Mouse (Mus musculus) stomach, embryonic 16.5 days (tissue): ENCODE measurements around the gene Nabp2. TPM values are rescaled to one million over a fixed set of nuclear protein-coding genes. Genes with fewer than 3 reads are reported as not detected.

ENCODE experiments used
- ATAC-seq: fragments of 200-750 bp; cut with Nextera tagmentation; 2 replicates; pipeline ENCODE4 v1.8.0; 2017; ENCODE audit warnings: moderate number of reproducible peaks, moderate TSS enrichment; ENCODE audit not compliant: insufficient read depth, low FRiP score
- H3K27ac ChIP-seq: fragments of 300-500 bp; sonication (generic); 2 replicates; pipeline ENCODE4 v1.5.1; 2014; ENCODE audit warnings: low read length
- H3K27me3 ChIP-seq: fragments of 300-500 bp; sonication (generic); 2 replicates; pipeline ENCODE4 v1.6.1; 2014; ENCODE audit warnings: low read length, control low read depth, mixed read lengths; ENCODE audit not compliant: control insufficient read depth, insufficient read depth
- H3K36me3 ChIP-seq: fragments of 300-500 bp; sonication (generic); 2 replicates; pipeline ENCODE4 v1.6.1; 2014; ENCODE audit warnings: low read length; ENCODE audit not compliant: control insufficient read depth, insufficient read depth
- H3K4me1 ChIP-seq: fragments of 300-500 bp; sonication (generic); 2 replicates; pipeline ENCODE4 v1.6.1; 2014; ENCODE audit warnings: low read length, control low read depth, mixed read lengths; ENCODE audit not compliant: control insufficient read depth, insufficient read depth
- H3K4me2 ChIP-seq: fragments of 300-500 bp; sonication (generic); 2 replicates; pipeline ENCODE4 v1.6.1; 2014; ENCODE audit warnings: low read depth, low read length, mixed read lengths
- H3K4me3 ChIP-seq: fragments of 300-500 bp; sonication (generic); replicated peaks from 2 replicates; pipeline ENCODE4 v1.5.1; 2014; ENCODE audit warnings: mild to moderate bottlenecking, low read length
- H3K9ac ChIP-seq: fragments of 300-500 bp; sonication (generic); 2 replicates; pipeline ENCODE4 v1.6.1; 2014; ENCODE audit warnings: low read length
- H3K9me3 ChIP-seq: fragments of 300-500 bp; sonication (generic); replicated peaks from 2 replicates; pipeline ENCODE4 v1.6.1; 2016; ENCODE audit warnings: low read length, control low read depth; ENCODE audit not compliant: control insufficient read depth
- WGBS: fragments of 180-500 bp; shearing (Covaris S2); extraction: QIAGEN DNeasy Blood & Tissue Kit; methylation state at CpG from one replicate; pipeline ENCODE4 v1.1.7; 2014; 5-methylcytosine and 5-hydroxymethylcytosine counted together
- polyA plus RNA-seq: library from polyadenylated mRNA; unstranded; fragments of >200 nt; fragmentation: Nextera tagmentation; extraction: Ambion mirVana; gene quantifications from 2 replicates; pipeline ENCODE4 v1.2.1, GENCODE M21; 2015

The Nabp2 gene
- polyA plus RNA-seq, 1 experiment from 2014 or later, result 72.0 TPM

GRCm38 (mm10) chr10:128374393-128374792 is 36.9 kb downstream of the Nabp2 start:
- WGBS, result 75% methylated on average over 6 of the region's 6 CpGs
- H3K9ac ChIP-seq, result no peak overlapping the region
- H3K4me2 ChIP-seq, result no peak overlapping the region
- H3K27ac ChIP-seq, result no peak overlapping the region
- no peak overlapping the region for H3K4me3 ChIP-seq
- H3K4me1 ChIP-seq, result peaks cover 16% of the 10 kb centered on the region
- peaks cover 2% of the 10 kb centered on the region; the same call in 1 of the 2 replicates for H3K36me3 ChIP-seq
- no peaks in the 10 kb centered on the region for H3K27me3 ChIP-seq
- H3K9me3 ChIP-seq, result no peaks in the 10 kb centered on the region
- no peak for ATAC-seq

GRCm38 (mm10) chr10:128372989-128373748 is 38.1 kb downstream of the Nabp2 start:
- Histone ChIP-seq H3K36me3 (no peaks in the 10 kb centered on the region), H3K27me3 (no peaks in the 10 kb centered on the region), H3K9me3 (no peaks in the 10 kb centered on the region), H3K4me2 (no peak overlapping the region), H3K4me3 (no peak overlapping the region), H3K27ac (no peak overlapping the region), H3K9ac (no peak overlapping the region), H3K4me1 (peaks cover 7% of the 10 kb centered on the region)
- ATAC-seq, result no peak
- WGBS, result 68% methylated on average over 6 of the region's 6 CpGs

- 78% methylated on average over 5 of the region's 5 CpGs for WGBS
- H3K27me3 ChIP-seq, result no peaks in the 10 kb centered on the region
- ATAC-seq, result no peak
Observed at GRCm38 (mm10) chr10:128372142-128372541, 39.1 kb downstream of the Nabp2 start.

GRCm38 (mm10) chr10:128370601-128371000 is 40.7 kb downstream of the Nabp2 start:
- Histone ChIP-seq H3K9me3 (no peaks in the 10 kb centered on the region), H3K9ac (no peak overlapping the region), H3K36me3 (no peaks in the 10 kb centered on the region), H3K27me3 (no peaks in the 10 kb centered on the region), H3K4me3 (no peak overlapping the region), H3K4me1 (peaks cover 3% of the 10 kb centered on the region), H3K27ac (no peak overlapping the region), H3K4me2 (no peak overlapping the region)
- ATAC-seq, result no peak
- 46% methylated on average over 4 of the region's 4 CpGs for WGBS

More at GRCm38 (mm10) chr10:128372142-128372541, 39.1 kb downstream of the Nabp2 start:
- Histone ChIP-seq H3K27ac (no peak overlapping the region), H3K4me3 (no peak overlapping the region), H3K4me2 (no peak overlapping the region), H3K36me3 (no peaks in the 10 kb centered on the region), H3K9ac (no peak overlapping the region), H3K4me1 (peaks cover 6% of the 10 kb centered on the region), H3K9me3 (no peaks in the 10 kb centered on the region)

GRCm38 (mm10) chr10:128370021-128370420 is 41.3 kb downstream of the Nabp2 start:
- no peaks in the 10 kb centered on the region for H3K9me3 ChIP-seq
- peaks cover 3% of the 10 kb centered on the region for H3K4me1 ChIP-seq
- no peaks in the 10 kb centered on the region for H3K36me3 ChIP-seq
- no peak overlapping the region for H3K27ac ChIP-seq
- no peak overlapping the region for H3K4me2 ChIP-seq
- ATAC-seq, result no peak
- no peak overlapping the region for H3K4me3 ChIP-seq
- H3K27me3 ChIP-seq, result no peaks in the 10 kb centered on the region
- no peak overlapping the region for H3K9ac ChIP-seq
- WGBS, result 64% methylated on average over 5 of the region's 6 CpGs

- Histone ChIP-seq H3K27me3 (no peaks in the 10 kb centered on the region), H3K4me2 (peak overlapping the region; percentile 86), H3K9ac (peak overlapping the region; percentile 78; the same call in 1 of the 2 replicates), H3K4me1 (peaks cover 3% of the 10 kb centered on the region), H3K27ac (peak overlapping the region; percentile 87), H3K4me3 (peak overlapping the region; percentile 75), H3K36me3 (no peaks in the 10 kb centered on the region), H3K9me3 (no peaks in the 10 kb centered on the region)
- ATAC-seq, result no peak
- WGBS, result 63% methylated on average over 6 of the region's 6 CpGs
Observed at GRCm38 (mm10) chr10:128369599-128369998, 41.7 kb downstream of the Nabp2 start.

- no peak for ATAC-seq
- Histone ChIP-seq H3K4me3 (peak overlapping the region; percentile 75), H3K27ac (peak overlapping the region; percentile 87), H3K27me3 (no peaks in the 10 kb centered on the region), H3K36me3 (no peaks in the 10 kb centered on the region), H3K4me2 (peak overlapping the region; percentile 86), H3K4me1 (peaks cover 3% of the 10 kb centered on the region), H3K9ac (peak overlapping the region; percentile 78), H3K9me3 (no peaks in the 10 kb centered on the region)
- 3% methylated on average over 9 of the region's 9 CpGs for WGBS
Observed at GRCm38 (mm10) chr10:128369218-128369543, 42.1 kb downstream of the Nabp2 start.

- peak; percentile 93 for ATAC-seq
- H3K9ac ChIP-seq, result peak within 1 kb of the TSS; percentile 78
- WGBS, result under 1% methylated on average over 70 of the region's 87 CpGs
- H3K36me3 ChIP-seq, result peaks cover under 1% of the 10 kb centered on the region; the same call in 1 of the 2 replicates
- peak within 1 kb of the TSS; percentile 86 for H3K4me2 ChIP-seq
- H3K9me3 ChIP-seq, result no peaks in the 10 kb centered on the region
- no peaks in the 10 kb centered on the region for H3K27me3 ChIP-seq
- peak within 1 kb of the TSS; percentile 75 for H3K4me3 ChIP-seq
- peak within 1 kb of the TSS; percentile 87 for H3K27ac ChIP-seq
- peaks cover 3% of the 10 kb centered on the region for H3K4me1 ChIP-seq
Observed at GRCm38 (mm10) chr10:128368402-128369217, 42.7 kb downstream of the Nabp2 start, which contains the start of gene Coq10a. Coq10a (minus strand) TSS chr10:128368997.

- peaks cover 3% of the 10 kb centered on the region for H3K4me1 ChIP-seq
- peak overlapping the region; percentile 78 for H3K9ac ChIP-seq
- peaks cover 5% of the 10 kb centered on the region; the same call in 1 of the 2 replicates for H3K36me3 ChIP-seq
- peak overlapping the region; percentile 75 for H3K4me3 ChIP-seq
- peak overlapping the region; percentile 86 for H3K4me2 ChIP-seq
- no peaks in the 10 kb centered on the region for H3K9me3 ChIP-seq
- H3K27me3 ChIP-seq, result no peaks in the 10 kb centered on the region
- ATAC-seq, result peak; percentile 48
- H3K27ac ChIP-seq, result peak overlapping the region; percentile 87
- WGBS, result 19% methylated on average over 19 of the region's 19 CpGs
Observed at GRCm38 (mm10) chr10:128367899-128368401, 43.3 kb downstream of the Nabp2 start.
